Mouse (Mus musculus): ENCODE data around the gene Arl4a. TPM values are rescaled to one million over a fixed set of nuclear protein-coding genes. Genes with fewer than 3 reads are reported as not detected.
A peak's percentile ranks its signal among the peaks of the same experiment; 100 is the strongest.

Gene Arl4a
- polyA plus RNA-seq, 1 experiment from 2014 or later, result 28.1 TPM

- H3K27me3 ChIP-seq (ENCODE audit: insufficient read depth, low read length), result no peaks in the 10 kb centered on the region
- H3K9ac ChIP-seq, result no peak overlapping the region
- no peaks in the 10 kb centered on the region for H3K36me3 ChIP-seq (ENCODE audit: insufficient read depth)
- 86% methylated on average over 8 of the region's 8 CpGs for WGBS
- no peak overlapping the region for H3K4me3 ChIP-seq (ENCODE audit: low read depth, low read length)
- no peaks in the 10 kb centered on the region for H3K9me3 ChIP-seq (ENCODE audit: low read depth, low read length)
- no peak overlapping the region for H3K4me2 ChIP-seq
- ATAC-seq (ENCODE audit: insufficient read depth), result no peak
- DNase-seq, result no peak
- TF ChIP-seq CTCF (IDR thresholded peaks at IDR 0.05; ENCODE audit: low read depth), result no peak
- H3K4me1 ChIP-seq (ENCODE audit: insufficient read depth), result no peaks in the 10 kb centered on the region
- H3K27ac ChIP-seq (ENCODE audit: low read depth), result no peak overlapping the region
Observed at GRCm38 (mm10) chr12:40043816-40044585, 6.2 kb upstream of the Arl4a start.

DNA sequence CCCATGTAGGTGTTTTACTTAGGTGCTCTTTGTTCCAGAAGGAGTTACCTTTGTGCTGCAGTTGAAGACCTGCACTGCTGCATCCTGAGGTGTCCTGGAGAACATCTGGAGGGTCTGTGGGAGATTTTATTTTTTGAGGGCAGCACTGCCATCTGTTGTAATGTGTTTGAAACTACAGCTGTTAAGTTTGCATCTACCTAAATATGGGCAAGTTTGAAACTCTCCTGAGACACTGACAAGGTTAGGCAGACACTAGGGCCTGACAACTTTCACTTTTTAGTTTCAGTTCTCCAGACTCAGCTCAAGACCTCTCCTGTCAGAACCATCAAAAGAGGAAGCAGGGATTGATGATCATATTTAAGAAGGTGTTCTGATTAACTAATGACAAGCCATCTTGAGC, 2.2 kb upstream of the Arl4a start:
- DNase-seq, result peak; percentile 75
- ATAC-seq (ENCODE audit: insufficient read depth), result no peak

DNA sequence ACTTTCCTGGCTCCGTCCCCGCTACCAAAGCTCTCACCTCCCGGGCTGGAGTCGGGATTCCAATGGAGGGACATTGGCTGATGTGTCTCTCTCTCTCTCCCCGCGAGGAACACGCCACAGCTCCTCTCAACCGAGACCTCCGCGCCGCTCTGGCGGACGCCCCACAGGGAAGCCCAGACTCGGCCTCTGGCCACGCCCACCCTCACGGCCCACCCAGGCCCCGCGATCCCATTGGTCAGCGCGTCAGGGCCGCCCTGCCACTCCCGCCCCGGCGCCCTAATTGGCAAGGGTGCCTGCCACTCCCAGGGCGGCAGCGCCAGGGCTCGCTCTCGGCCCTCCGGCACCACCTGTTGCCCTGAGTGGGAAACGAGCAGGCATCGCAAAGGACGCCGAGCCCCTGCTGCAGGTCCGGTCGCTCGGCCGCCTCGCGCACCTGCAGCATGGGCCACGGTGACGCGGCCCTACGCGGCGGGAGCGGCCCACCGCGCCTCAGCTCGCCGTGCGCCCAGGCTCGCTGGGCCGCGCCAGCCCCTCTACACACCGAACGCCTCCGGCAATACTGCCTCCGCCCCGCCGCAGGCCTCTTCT, 505 bp downstream of the Arl4a start:
- Histone ChIP-seq H3K9ac (peak overlapping the region; percentile 81), H3K4me1 (ENCODE audit: insufficient read depth) (no peaks in the 10 kb centered on the region), H3K4me3 (ENCODE audit: low read depth, low read length) (peak overlapping the region; percentile 76), H3K27me3 (ENCODE audit: insufficient read depth, low read length) (no peaks in the 10 kb centered on the region), H3K9me3 (ENCODE audit: low read depth, low read length) (no peaks in the 10 kb centered on the region), H3K36me3 (ENCODE audit: insufficient read depth) (no peaks in the 10 kb centered on the region), H3K27ac (ENCODE audit: low read depth) (peak overlapping the region; percentile 90), H3K4me2 (peak overlapping the region; percentile 77)
- WGBS, result 0% methylated on average over 58 of the region's 60 CpGs
- DNase-seq, result peak; percentile 98
- TF ChIP-seq CTCF (IDR thresholded peaks at IDR 0.05; ENCODE audit: low read depth), result peak; percentile 56
- peak; percentile 99 for ATAC-seq (ENCODE audit: insufficient read depth)

More for the DNA sequence above, 2.2 kb upstream of the Arl4a start:
- Histone ChIP-seq H3K4me3 (ENCODE audit: low read depth, low read length) (no peak overlapping the region), H3K4me2 (no peak overlapping the region), H3K9me3 (ENCODE audit: low read depth, low read length) (no peaks in the 10 kb centered on the region), H3K4me1 (ENCODE audit: insufficient read depth) (no peaks in the 10 kb centered on the region), H3K36me3 (ENCODE audit: insufficient read depth) (no peaks in the 10 kb centered on the region), H3K27ac (ENCODE audit: low read depth) (no peak overlapping the region), H3K27me3 (ENCODE audit: insufficient read depth, low read length) (no peaks in the 10 kb centered on the region), H3K9ac (no peak overlapping the region)
- TF ChIP-seq CTCF (IDR thresholded peaks at IDR 0.05; ENCODE audit: low read depth), result peak; percentile 63

DNA sequence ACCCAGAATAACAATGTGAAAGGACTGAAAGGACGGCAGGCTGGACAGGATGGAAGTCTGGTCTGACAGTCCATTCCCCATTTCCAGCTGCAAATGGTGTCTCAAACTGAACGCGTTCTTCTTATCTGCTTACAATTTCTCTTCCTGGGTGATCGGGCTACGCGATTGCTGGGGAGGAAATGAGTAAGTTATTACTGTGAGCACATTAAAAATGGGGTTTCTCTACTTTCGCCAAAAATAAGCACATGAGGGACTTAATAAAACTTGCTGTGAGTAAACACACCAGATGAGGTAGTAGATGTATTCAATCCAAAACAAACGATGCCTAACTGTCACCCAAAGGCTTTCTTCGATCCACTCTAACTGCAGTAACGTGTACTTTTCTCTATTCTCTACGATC, 1.2 kb downstream of the Arl4a start:
- DNase-seq (peak; percentile 46), ATAC-seq (ENCODE audit: insufficient read depth) (no peak)
- Histone ChIP-seq H3K9me3 (ENCODE audit: low read depth, low read length) (no peaks in the 10 kb centered on the region), H3K4me2 (peak overlapping the region; percentile 77), H3K27ac (ENCODE audit: low read depth) (peak overlapping the region; percentile 85), H3K4me3 (ENCODE audit: low read depth, low read length) (peak overlapping the region; percentile 76), H3K27me3 (ENCODE audit: insufficient read depth, low read length) (no peaks in the 10 kb centered on the region), H3K9ac (peak overlapping the region; percentile 81), H3K36me3 (ENCODE audit: insufficient read depth) (no peaks in the 10 kb centered on the region), H3K4me1 (ENCODE audit: insufficient read depth) (no peaks in the 10 kb centered on the region)
- TF ChIP-seq CTCF (IDR thresholded peaks at IDR 0.05; ENCODE audit: low read depth), result no peak
- WGBS, result 2% methylated on average over 11 of the region's 11 CpGs

DNA sequence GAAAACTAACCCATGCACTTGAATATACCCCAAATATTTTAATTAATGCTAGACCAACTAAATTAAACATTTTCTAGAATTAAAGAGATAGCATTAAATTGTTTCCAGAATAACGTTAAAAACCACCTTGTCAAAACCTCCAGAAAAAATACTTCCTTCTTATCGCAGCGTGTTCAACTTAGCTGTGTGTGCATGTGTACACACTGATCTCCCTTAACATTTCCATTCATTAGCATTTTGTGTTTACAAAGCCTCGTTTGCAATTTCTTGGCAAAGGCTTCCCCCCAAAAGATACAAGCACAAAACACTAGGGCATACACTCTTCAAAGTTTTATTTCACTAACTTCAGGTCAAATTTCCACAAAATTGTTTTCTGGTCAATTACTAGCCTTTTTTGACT, 2.3 kb downstream of the Arl4a start:
- Histone ChIP-seq H3K27ac (ENCODE audit: low read depth) (no peak overlapping the region), H3K4me2 (peak overlapping the region; percentile 77), H3K4me1 (ENCODE audit: insufficient read depth) (no peaks in the 10 kb centered on the region), H3K27me3 (ENCODE audit: insufficient read depth, low read length) (no peaks in the 10 kb centered on the region), H3K4me3 (ENCODE audit: low read depth, low read length) (peak overlapping the region; percentile 76), H3K9ac (0 out of 2 replicates have a peak overlapping the region, but pooled peaks have one; percentile 81), H3K36me3 (ENCODE audit: insufficient read depth) (no peaks in the 10 kb centered on the region), H3K9me3 (ENCODE audit: low read depth, low read length) (no peaks in the 10 kb centered on the region)
- no peak for TF ChIP-seq CTCF (IDR thresholded peaks at IDR 0.05; ENCODE audit: low read depth)
- DNase-seq (no peak), ATAC-seq (ENCODE audit: insufficient read depth) (no peak)
- WGBS, result 57% methylated on average over 4 of the region's 4 CpGs

GRCm38 (mm10) chr12:40029201-40029600, 8.6 kb downstream of the Arl4a start:
- Histone ChIP-seq H3K4me2 (no peak overlapping the region), H3K27me3 (ENCODE audit: insufficient read depth, low read length) (no peaks in the 10 kb centered on the region), H3K36me3 (ENCODE audit: insufficient read depth) (no peaks in the 10 kb centered on the region), H3K9ac (no peak overlapping the region), H3K4me1 (ENCODE audit: insufficient read depth) (no peaks in the 10 kb centered on the region), H3K4me3 (ENCODE audit: low read depth, low read length) (no peak overlapping the region), H3K9me3 (ENCODE audit: low read depth, low read length) (no peaks in the 10 kb centered on the region), H3K27ac (ENCODE audit: low read depth) (no peak overlapping the region)
- TF ChIP-seq CTCF (IDR thresholded peaks at IDR 0.05; ENCODE audit: low read depth), result no peak
- ATAC-seq (ENCODE audit: insufficient read depth) (no peak), DNase-seq (no peak)
- 65% methylated on average over 4 of the region's 4 CpGs for WGBS

- H3K9me3 ChIP-seq (ENCODE audit: low read depth, low read length), result no peaks in the 10 kb centered on the region
- no peaks in the 10 kb centered on the region for H3K27me3 ChIP-seq (ENCODE audit: insufficient read depth, low read length)
- ATAC-seq (ENCODE audit: insufficient read depth) (no peak), DNase-seq (no peak)
- H3K4me2 ChIP-seq, result no peak overlapping the region
- TF ChIP-seq CTCF (IDR thresholded peaks at IDR 0.05; ENCODE audit: low read depth), result no peak
- H3K4me3 ChIP-seq (ENCODE audit: low read depth, low read length), result no peak overlapping the region
- H3K36me3 ChIP-seq (ENCODE audit: insufficient read depth), result no peaks in the 10 kb centered on the region
- 61% methylated on average over 3 of the region's 3 CpGs for WGBS
- H3K9ac ChIP-seq, result no peak overlapping the region
- no peaks in the 10 kb centered on the region for H3K4me1 ChIP-seq (ENCODE audit: insufficient read depth)
- no peak overlapping the region for H3K27ac ChIP-seq (ENCODE audit: low read depth)
Observed at GRCm38 (mm10) chr12:40027846-40028245, 10.0 kb downstream of the Arl4a start.
